Mouse (Mus musculus) limb, embryonic 11.5 days (tissue): Measurements from ENCODE around the gene Mrgprx1. TPM values are rescaled to one million over a fixed set of nuclear protein-coding genes. Genes with fewer than 3 reads are reported as not detected.

Source experiments
- polyA plus RNA-seq: library from polyadenylated mRNA; unstranded; fragments of >200 nt; fragmentation: Nextera tagmentation; extraction: Ambion mirVana; gene quantifications from 2 replicates; pipeline ENCODE4 v1.2.1, GENCODE M21; 2014

The Mrgprx1 gene
- polyA plus RNA-seq, 1 experiment from 2014 or later, result not detected

Other genes starting within 250 kb of the Mrgprx1 start
- gene Mrgpra4, start 45.5 kb downstream of the Mrgprx1 start, polyA plus RNA-seq, result not detected in 2 replicates
- not detected in 2 replicates for gene Mrgprb5, start 141.4 kb upstream of the Mrgprx1 start, polyA plus RNA-seq
- not detected in 2 replicates for gene Mrgprb4, start 171.7 kb upstream of the Mrgprx1 start, polyA plus RNA-seq